Mouse (Mus musculus) lung, embryonic 15.5 days (tissue): Measurements from ENCODE around the gene Rimbp2. TPM values are rescaled to one million over a fixed set of nuclear protein-coding genes. Genes with fewer than 3 reads are reported as not detected.

Experiments
- ATAC-seq: fragments of 200-750 bp; cut with Nextera tagmentation; 2 replicates; pipeline ENCODE4 v1.8.0; 2017; ENCODE audit warnings: moderate number of reproducible peaks, borderline replicate concordance; ENCODE audit not compliant: low FRiP score, low TSS enrichment; ENCODE audit errors: extremely low read depth
- H3K27ac ChIP-seq: fragments of 300-500 bp; sonication (generic); 2 replicates; pipeline ENCODE4 v1.5.1; 2015; ENCODE audit warnings: moderate library complexity, mild to moderate bottlenecking, inconsistent platforms
- H3K27me3 ChIP-seq: fragments of 300-500 bp; sonication (generic); 2 replicates; pipeline ENCODE4 v1.6.1; 2015; ENCODE audit warnings: inconsistent platforms
- H3K36me3 ChIP-seq: fragments of 300-500 bp; sonication (generic); 2 replicates; pipeline ENCODE4 v1.6.1; 2015; ENCODE audit warnings: inconsistent platforms
- H3K4me1 ChIP-seq: fragments of 300-500 bp; sonication (generic); 2 replicates; pipeline ENCODE4 v1.6.1; 2015; ENCODE audit warnings: inconsistent platforms
- H3K4me2 ChIP-seq: fragments of 300-500 bp; sonication (generic); 2 replicates; pipeline ENCODE4 v1.6.1; 2015; ENCODE audit warnings: inconsistent platforms, mild to moderate bottlenecking, moderate library complexity
- H3K4me3 ChIP-seq: fragments of 300-500 bp; sonication (generic); 2 replicates; pipeline ENCODE4 v1.5.1; 2015; ENCODE audit warnings: mild to moderate bottlenecking, inconsistent platforms
- H3K9ac ChIP-seq: fragments of 300-500 bp; sonication (generic); 2 replicates; pipeline ENCODE4 v1.6.1; 2015; ENCODE audit warnings: inconsistent platforms
- H3K9me3 ChIP-seq: fragments of 300-500 bp; sonication (generic); 2 replicates; pipeline ENCODE4 v1.6.1; 2016; ENCODE audit warnings: inconsistent platforms
- WGBS: fragments of 180-500 bp; shearing (Covaris S2); methylation state at CpG from one replicate; pipeline ENCODE4 v1.1.7; 2015; 5-methylcytosine and 5-hydroxymethylcytosine counted together
- polyA plus RNA-seq: library from polyadenylated mRNA; unstranded; fragments of >200 nt; fragmentation: Nextera tagmentation; extraction: Ambion mirVana; gene quantifications from 2 replicates; pipeline ENCODE4 v1.2.1, GENCODE M21; 2015

Gene Rimbp2
- polyA plus RNA-seq, 1 experiment from 2014 or later, result 0.26 TPM

- H3K27ac ChIP-seq, result no peak overlapping the region
- no peak; the same call in 1 of the 2 replicates for ATAC-seq
- no peaks in the 10 kb centered on the region for H3K27me3 ChIP-seq
- H3K4me3 ChIP-seq, result no peak overlapping the region
- H3K9me3 ChIP-seq, result no peaks in the 10 kb centered on the region
- H3K9ac ChIP-seq, result no peak overlapping the region
- H3K4me2 ChIP-seq, result no peak overlapping the region
- no peaks in the 10 kb centered on the region for H3K36me3 ChIP-seq
- H3K4me1 ChIP-seq, result no peaks in the 10 kb centered on the region
- WGBS, result 7% methylated on average over 16 of the region's 16 CpGs
Measured at GRCm38 (mm10) chr5:128877425-128878035, 75.8 kb downstream of the Rimbp2 start.

- WGBS, result 66% methylated on average over 3 of the region's 3 CpGs
- no peak overlapping the region for H3K4me2 ChIP-seq
- no peak overlapping the region for H3K4me3 ChIP-seq
- no peaks in the 10 kb centered on the region for H3K4me1 ChIP-seq
- no peaks in the 10 kb centered on the region for H3K27me3 ChIP-seq
- H3K9me3 ChIP-seq, result no peaks in the 10 kb centered on the region
- H3K27ac ChIP-seq, result no peak overlapping the region
- H3K36me3 ChIP-seq, result no peaks in the 10 kb centered on the region
- ATAC-seq, result no peak
- no peak overlapping the region for H3K9ac ChIP-seq
Measured at GRCm38 (mm10) chr5:128871706-128872105, 81.6 kb downstream of the Rimbp2 start.

DNA sequence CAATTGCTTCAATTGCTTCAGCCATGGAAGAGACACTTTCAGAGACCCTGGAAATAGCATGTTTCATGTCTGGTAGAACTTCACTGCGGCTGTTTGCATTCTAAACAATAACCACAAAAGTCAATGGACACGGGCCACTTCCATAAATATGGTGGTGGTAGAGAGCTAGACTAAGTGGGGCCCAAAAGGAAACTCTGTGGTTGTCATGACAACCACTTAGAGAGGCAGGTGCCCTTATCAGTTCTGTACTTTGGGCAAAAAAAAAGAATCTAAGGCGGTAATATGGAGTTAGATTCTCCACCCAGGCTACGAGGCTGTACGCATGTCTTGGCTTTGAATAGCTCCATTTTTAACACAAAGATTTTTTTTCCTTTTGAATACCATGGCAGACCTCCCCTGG is 86.5 kb downstream of the Rimbp2 start:
- Histone ChIP-seq H3K4me1 (no peaks in the 10 kb centered on the region), H3K4me3 (no peak overlapping the region), H3K36me3 (no peaks in the 10 kb centered on the region), H3K27ac (no peak overlapping the region), H3K9me3 (no peaks in the 10 kb centered on the region), H3K9ac (no peak overlapping the region), H3K27me3 (no peaks in the 10 kb centered on the region), H3K4me2 (no peak overlapping the region)
- no peak for ATAC-seq
- 59% methylated on average over 5 of the region's 5 CpGs for WGBS

GRCm38 (mm10) chr5:128866291-128866690 is 87.0 kb downstream of the Rimbp2 start:
- no peak overlapping the region for H3K9ac ChIP-seq
- whole genome bisulfite sequencing, result 67% methylated on average over 5 of the region's 5 CpGs
- ATAC-seq, result no peak

DNA sequence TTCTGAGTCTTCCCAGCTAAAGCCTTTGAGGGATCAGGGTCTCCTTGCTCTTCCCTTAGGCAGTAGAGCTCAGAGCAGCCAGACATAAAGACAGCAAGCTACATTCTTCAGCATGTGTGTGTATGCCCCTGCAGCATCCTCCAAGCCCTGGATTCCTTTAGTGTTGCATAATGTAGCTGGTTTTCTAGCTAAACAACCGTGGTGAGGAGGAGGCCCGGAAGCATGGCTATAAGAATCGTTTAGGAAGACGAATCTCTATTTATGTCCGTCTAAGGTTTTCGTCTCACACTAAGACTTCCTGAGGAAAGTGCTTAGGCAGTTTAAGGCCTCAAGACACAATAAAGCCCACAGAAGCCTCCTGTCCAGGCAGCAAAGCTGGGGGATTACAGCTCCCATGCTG is 89.8 kb downstream of the Rimbp2 start:
- H3K9ac ChIP-seq, result no peak overlapping the region
- H3K4me1 ChIP-seq, result no peaks in the 10 kb centered on the region
- no peaks in the 10 kb centered on the region for H3K9me3 ChIP-seq
- WGBS, result 31% methylated on average over 6 of the region's 6 CpGs
- H3K4me2 ChIP-seq, result no peak overlapping the region
- H3K4me3 ChIP-seq, result no peak overlapping the region
- H3K27ac ChIP-seq, result no peak overlapping the region
- no peaks in the 10 kb centered on the region for H3K36me3 ChIP-seq
- no peak for ATAC-seq
- H3K27me3 ChIP-seq, result no peaks in the 10 kb centered on the region

More at GRCm38 (mm10) chr5:128866291-128866690, 87.0 kb downstream of the Rimbp2 start:
- H3K9me3 ChIP-seq, result no peaks in the 10 kb centered on the region
- H3K36me3 ChIP-seq, result no peaks in the 10 kb centered on the region
- H3K4me1 ChIP-seq, result no peaks in the 10 kb centered on the region
- no peak overlapping the region for H3K27ac ChIP-seq
- no peaks in the 10 kb centered on the region for H3K27me3 ChIP-seq
- no peak overlapping the region for H3K4me2 ChIP-seq
- H3K4me3 ChIP-seq, result no peak overlapping the region

DNA sequence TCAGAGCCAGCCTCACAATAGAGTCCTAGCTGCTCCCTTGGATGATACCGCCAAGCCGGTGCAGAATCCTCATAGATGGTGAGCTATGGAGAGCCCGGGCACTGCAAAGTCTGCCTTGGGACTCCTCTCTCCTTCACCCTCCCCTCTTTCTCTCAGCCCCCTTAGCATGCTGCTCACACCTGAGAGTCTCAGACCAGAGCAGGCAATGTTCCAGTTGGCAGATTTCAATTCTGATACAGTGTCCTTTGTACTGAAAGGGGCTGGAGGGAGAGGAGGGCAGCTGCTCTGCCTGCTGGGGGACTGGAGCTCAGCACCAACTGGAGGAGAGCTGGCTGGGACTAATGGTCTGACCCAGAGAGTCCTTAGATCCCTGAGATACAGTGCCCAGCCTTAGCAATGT is 92.4 kb downstream of the Rimbp2 start:
- no peaks in the 10 kb centered on the region for H3K36me3 ChIP-seq
- no peak overlapping the region for H3K27ac ChIP-seq
- H3K4me1 ChIP-seq, result no peaks in the 10 kb centered on the region
- no peak overlapping the region for H3K4me3 ChIP-seq
- ATAC-seq, result no peak
- no peak overlapping the region for H3K9ac ChIP-seq
- 94% methylated on average over 3 of the region's 3 CpGs for WGBS
- H3K4me2 ChIP-seq, result no peak overlapping the region
- no peaks in the 10 kb centered on the region for H3K27me3 ChIP-seq
- H3K9me3 ChIP-seq, result no peaks in the 10 kb centered on the region

DNA sequence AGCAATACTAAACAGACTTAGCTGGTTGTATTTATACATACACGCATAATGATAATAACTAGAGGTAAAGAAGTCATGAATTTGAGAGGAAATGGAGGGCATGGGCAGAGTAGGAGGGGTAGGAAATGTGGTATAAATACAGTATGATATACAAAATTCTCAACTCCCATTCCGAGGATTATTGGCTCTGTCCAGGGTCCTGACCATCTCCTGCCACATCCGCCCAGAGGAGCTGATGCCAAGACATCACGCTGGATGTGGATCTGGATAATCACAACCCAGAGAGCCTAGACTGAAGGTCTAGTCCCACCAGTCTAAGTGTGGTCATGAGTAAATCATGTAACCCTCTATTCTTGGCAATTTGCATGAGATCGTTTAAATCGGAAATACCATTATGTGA is 100.5 kb downstream of the Rimbp2 start:
- ATAC-seq, result no peak
- WGBS, result 55% methylated on average over 6 of the region's 6 CpGs
- H3K9ac ChIP-seq, result no peak overlapping the region

GRCm38 (mm10) chr5:128847806-128848205 is 105.5 kb downstream of the Rimbp2 start:
- Histone ChIP-seq H3K27ac (no peak overlapping the region), H3K4me2 (no peak overlapping the region), H3K9ac (no peak overlapping the region), H3K4me1 (no peaks in the 10 kb centered on the region), H3K9me3 (no peaks in the 10 kb centered on the region), H3K27me3 (no peaks in the 10 kb centered on the region), H3K4me3 (no peak overlapping the region), H3K36me3 (no peaks in the 10 kb centered on the region)
- ATAC-seq, result no peak
- 76% methylated on average over 8 of the region's 8 CpGs for WGBS

More for the DNA sequence above, 100.5 kb downstream of the Rimbp2 start:
- Histone ChIP-seq H3K9me3 (no peaks in the 10 kb centered on the region), H3K4me1 (no peaks in the 10 kb centered on the region), H3K27ac (no peak overlapping the region), H3K4me2 (no peak overlapping the region), H3K36me3 (no peaks in the 10 kb centered on the region), H3K27me3 (no peaks in the 10 kb centered on the region), H3K4me3 (no peak overlapping the region)

DNA sequence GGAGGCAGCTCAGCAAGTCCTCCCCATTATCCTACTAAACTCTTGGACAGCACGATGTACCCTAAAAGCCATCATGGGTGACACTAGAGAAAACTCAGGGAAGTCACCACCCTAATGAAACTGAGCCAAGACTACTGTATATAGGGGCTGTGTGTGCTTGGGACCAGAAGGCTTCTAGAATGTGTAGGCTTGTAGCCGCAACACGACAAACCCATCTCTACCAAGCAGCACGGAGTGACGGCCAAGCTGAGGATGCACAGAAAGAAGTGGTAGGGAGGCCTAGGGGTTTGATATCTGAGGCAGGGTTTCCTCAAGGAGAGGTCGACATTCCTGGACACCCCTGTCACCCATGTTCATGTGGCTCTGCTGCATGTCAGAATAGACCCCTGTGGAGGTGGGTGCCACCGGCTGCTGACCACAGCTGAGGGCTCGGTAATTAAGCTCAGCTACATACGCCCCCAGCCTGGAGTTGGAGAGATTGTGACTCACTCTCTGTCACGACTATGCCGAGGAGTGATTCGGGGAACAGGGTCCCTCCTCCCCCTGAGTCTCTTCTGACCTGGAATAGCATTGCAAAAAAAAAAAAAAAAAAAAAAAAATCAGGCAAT is 106.7 kb downstream of the Rimbp2 start:
- H3K9me3 ChIP-seq, result no peaks in the 10 kb centered on the region
- no peaks in the 10 kb centered on the region for H3K27me3 ChIP-seq
- H3K9ac ChIP-seq, result no peak overlapping the region
- H3K4me1 ChIP-seq, result no peaks in the 10 kb centered on the region
- ATAC-seq, result no peak
- H3K36me3 ChIP-seq, result no peaks in the 10 kb centered on the region
- no peak overlapping the region for H3K4me3 ChIP-seq
- no peak overlapping the region for H3K4me2 ChIP-seq
- no peak overlapping the region for H3K27ac ChIP-seq
- 83% methylated on average over 12 of the region's 12 CpGs for WGBS

- Histone ChIP-seq H3K9ac (no peak overlapping the region), H3K4me2 (no peak overlapping the region), H3K27ac (no peak overlapping the region), H3K9me3 (no peaks in the 10 kb centered on the region), H3K4me1 (no peaks in the 10 kb centered on the region), H3K27me3 (no peaks in the 10 kb centered on the region), H3K4me3 (no peak overlapping the region), H3K36me3 (no peaks in the 10 kb centered on the region)
- no peak for ATAC-seq
- 84% methylated on average over 11 of the region's 11 CpGs for WGBS
Measured at GRCm38 (mm10) chr5:128845033-128845432, 108.3 kb downstream of the Rimbp2 start.

GRCm38 (mm10) chr5:128843982-128844381 is 109.3 kb downstream of the Rimbp2 start:
- ATAC-seq, result no peak
- H3K27me3 ChIP-seq, result no peaks in the 10 kb centered on the region
- 40% methylated on average over 2 of the region's 2 CpGs for WGBS

DNA sequence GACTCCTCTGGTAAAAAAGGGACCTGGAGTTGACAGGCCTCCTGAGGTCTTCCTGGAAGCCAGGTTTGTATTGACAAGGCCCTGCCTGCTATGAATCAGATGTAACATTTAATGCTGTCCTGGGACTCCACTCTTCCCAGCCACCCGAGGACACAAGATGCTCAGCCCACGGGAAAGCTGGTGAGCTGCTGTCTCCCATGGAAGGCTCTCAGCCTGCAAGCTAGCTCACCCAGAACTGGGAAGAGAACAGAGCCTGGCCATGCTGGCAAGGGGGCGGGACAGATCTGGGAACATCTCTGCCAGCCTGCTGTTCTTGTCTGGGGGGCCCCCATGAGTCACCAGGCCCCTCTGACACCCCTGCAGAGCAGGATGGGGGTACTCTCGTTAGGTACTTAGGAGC is 111.7 kb downstream of the Rimbp2 start:
- H3K27me3 ChIP-seq, result no peaks in the 10 kb centered on the region
- H3K9me3 ChIP-seq, result no peaks in the 10 kb centered on the region
- no peak overlapping the region for H3K9ac ChIP-seq
- whole genome bisulfite sequencing, result 58% methylated on average over 4 of the region's 4 CpGs
- no peak overlapping the region for H3K4me3 ChIP-seq
- no peaks in the 10 kb centered on the region for H3K4me1 ChIP-seq
- no peak overlapping the region for H3K4me2 ChIP-seq
- no peak overlapping the region for H3K27ac ChIP-seq
- no peak for ATAC-seq
- no peaks in the 10 kb centered on the region for H3K36me3 ChIP-seq

More at GRCm38 (mm10) chr5:128843982-128844381, 109.3 kb downstream of the Rimbp2 start:
- no peak overlapping the region for H3K4me3 ChIP-seq
- no peaks in the 10 kb centered on the region for H3K9me3 ChIP-seq
- no peaks in the 10 kb centered on the region for H3K4me1 ChIP-seq
- no peak overlapping the region for H3K4me2 ChIP-seq
- H3K9ac ChIP-seq, result no peak overlapping the region
- H3K36me3 ChIP-seq, result no peaks in the 10 kb centered on the region
- H3K27ac ChIP-seq, result no peak overlapping the region
